Mouse (Mus musculus): ENCODE results near the gene B3gnt9. TPM values are rescaled to one million over a fixed set of nuclear protein-coding genes. Genes with fewer than 3 reads are reported as not detected.
A peak's percentile ranks its signal among the peaks of the same experiment; 100 is the strongest.
"Not testable (repeated sequence)": the region's sequence is repeated elsewhere in the genome, so short reads cannot be mapped to it uniquely, and the experiment has no call there.

B3gnt9 gene
- total RNA-seq (2021) (1 to 10 TPM; 3.1 to 5.0 TPM), polyA plus RNA-seq (2012; rRNA removed) (15.2 and 28.9 TPM in 2 replicates)
- long read RNA-seq, partial matches to known transcripts: 0 of 4 reads
- long read RNA-seq, other reads (novel, unspliced or antisense): 0 of 4 reads

- DNase-seq: peak; percentile 52
Observed at GRCm38 (mm10) chr8:105254966-105255350, at the start of gene B3gnt9. B3gnt9 (minus strand) TSS chr8:105255153.

GRCm38 (mm10) chr8:105303874-105304273, 48.9 kb upstream of the B3gnt9 start:
- DNase-seq: no peak

- DNase-seq: no peak
Observed at GRCm38 (mm10) chr8:105303396-105303795, 48.4 kb upstream of the B3gnt9 start.

GRCm38 (mm10) chr8:105299962-105300361, 45.0 kb upstream of the B3gnt9 start:
- no peak for DNase-seq

GRCm38 (mm10) chr8:105298351-105299252, 43.6 kb upstream of the B3gnt9 start:
- DNase-seq: no peak

GRCm38 (mm10) chr8:105297511-105298192, 42.7 kb upstream of the B3gnt9 start, which contains the start of gene E2f4:
E2f4 (plus strand) TSS chr8:105297663.
- DNase-seq: peak; percentile 96

GRCm38 (mm10) chr8:105295895-105296573, 41.1 kb upstream of the B3gnt9 start, which contains the start of gene Exoc3l:
Exoc3l (minus strand) TSS chr8:105296101.
- peak; percentile 85 for DNase-seq

GRCm38 (mm10) chr8:105295256-105295655, 40.3 kb upstream of the B3gnt9 start:
- DNase-seq: peak; percentile 30

- no peak for DNase-seq
Observed at GRCm38 (mm10) chr8:105294776-105295175, 39.8 kb upstream of the B3gnt9 start.

GRCm38 (mm10) chr8:105293405-105293804, 38.5 kb upstream of the B3gnt9 start:
- no peak for DNase-seq

- peak; percentile 35 for DNase-seq
Observed at GRCm38 (mm10) chr8:105292471-105292870, 37.5 kb upstream of the B3gnt9 start.

GRCm38 (mm10) chr8:105291802-105292201, 36.8 kb upstream of the B3gnt9 start:
- DNase-seq: not testable (repeated sequence)

GRCm38 (mm10) chr8:105291364-105291763, 36.4 kb upstream of the B3gnt9 start:
- not testable (repeated sequence) for DNase-seq

- DNase-seq: peak; percentile 86
Observed at GRCm38 (mm10) chr8:105290554-105291314, 35.8 kb upstream of the B3gnt9 start.

GRCm38 (mm10) chr8:105289805-105290460, 35.0 kb upstream of the B3gnt9 start, which contains the start of gene 4931428F04Rik:
4931428F04Rik (minus strand) TSS chr8:105289864.
- peak; percentile 59 for DNase-seq

GRCm38 (mm10) chr8:105288958-105289732, 34.2 kb upstream of the B3gnt9 start:
- DNase-seq: peak; percentile 94

- no peak for DNase-seq
Observed at GRCm38 (mm10) chr8:105288231-105288630, 33.3 kb upstream of the B3gnt9 start.

- DNase-seq: no peak
Observed at GRCm38 (mm10) chr8:105286907-105287306, 32.0 kb upstream of the B3gnt9 start.

GRCm38 (mm10) chr8:105285514-105285913, 30.6 kb upstream of the B3gnt9 start:
- no peak for DNase-seq

- DNase-seq: peak; percentile 74
Observed at GRCm38 (mm10) chr8:105283074-105283473, 28.1 kb upstream of the B3gnt9 start.

Data from adrenal gland, adult 2 months (tissue).